Mouse (Mus musculus) heart, postnatal 0 days (tissue): ENCODE data around the gene Hist1h2bn. TPM values are rescaled to one million over a fixed set of nuclear protein-coding genes. Genes with fewer than 3 reads are reported as not detected.
"Not testable (repeated sequence)": the region's sequence is repeated elsewhere in the genome, so short reads cannot be mapped to it uniquely, and the experiment has no call there.

Source experiments
- ATAC-seq: fragments of 200-750 bp; cut with Nextera tagmentation; 2 replicates; pipeline ENCODE4 v1.8.0; 2017; ENCODE audit warnings: low read depth, moderate number of reproducible peaks, moderate library complexity; ENCODE audit not compliant: insufficient read depth
- DNase-seq: peaks from one replicate; pipeline ENCODE4 v3.0.0-alpha.2; 2016; ENCODE audit warnings: low spot score
- H3K27ac ChIP-seq: fragments of 300-500 bp; sonication (generic); 2 replicates; pipeline ENCODE4 v1.5.1; 2014; ENCODE audit warnings: low read depth, mild to moderate bottlenecking
- H3K27me3 ChIP-seq: fragments of 300-500 bp; sonication (generic); 2 replicates; pipeline ENCODE4 v1.6.1; 2014; ENCODE audit warnings: low read length, mixed read lengths; ENCODE audit not compliant: control insufficient read depth, insufficient read depth
- H3K36me3 ChIP-seq: fragments of 300-500 bp; sonication (generic); replicated peaks from 2 replicates; pipeline ENCODE4 v1.6.1; 2014; ENCODE audit warnings: low read length, mixed read lengths; ENCODE audit not compliant: control insufficient read depth, insufficient read depth
- H3K4me1 ChIP-seq: fragments of 300-500 bp; sonication (generic); 2 replicates; pipeline ENCODE4 v1.6.1; 2014; ENCODE audit warnings: antibody characterized with exemption; ENCODE audit not compliant: control insufficient read depth, insufficient read depth
- H3K4me2 ChIP-seq: fragments of 300-500 bp; sonication (generic); 2 replicates; pipeline ENCODE4 v1.6.1; 2014; ENCODE audit warnings: low read depth, mild to moderate bottlenecking, low read length, moderate library complexity
- H3K4me3 ChIP-seq: fragments of 300-500 bp; sonication (generic); 2 replicates; pipeline ENCODE4 v1.5.1; 2014; ENCODE audit warnings: low read depth, low read length
- H3K9ac ChIP-seq: fragments of 300-500 bp; sonication (generic); replicated peaks from 2 replicates; pipeline ENCODE4 v1.6.1; 2014; ENCODE audit warnings: low read depth, low read length, mixed read lengths
- H3K9me3 ChIP-seq: fragments of 300-500 bp; sonication (generic); replicated peaks from 2 replicates; pipeline ENCODE4 v1.6.1; 2016; ENCODE audit warnings: low read length; ENCODE audit not compliant: control insufficient read depth
- CTCF ChIP-seq: IDR thresholded peaks from 2 replicates; pipeline ENCODE4 v1.5.1; 2016; ENCODE audit warnings: antibody characterized with exemption, control low read depth, low read depth
- EP300 ChIP-seq: IDR thresholded peaks from 2 replicates; pipeline ENCODE4 v1.6.1; 2016; ENCODE audit warnings: antibody characterized with exemption, low read depth
- WGBS: fragments of 180-500 bp; shearing (Covaris S2); extraction: QIAGEN DNeasy Blood & Tissue Kit; methylation state at CpG from one replicate; pipeline ENCODE4 v1.1.7; 2014; 5-methylcytosine and 5-hydroxymethylcytosine counted together
- polyA plus RNA-seq: library from polyadenylated mRNA; unstranded; fragments of >200 nt; fragmentation: Nextera tagmentation; extraction: Ambion mirVana; gene quantifications from 2 replicates; pipeline ENCODE4 v1.2.1, GENCODE M21; 2015
- total RNA-seq: library from RNA; depleted of rRNA; stranded (reverse); fragments of >200 nt; gene quantifications from 2 replicates; pipeline ENCODE4 v1.2.3, GENCODE M21; 2014; ENCODE audit warnings: low replicate concordance

Gene Hist1h2bn
- total and polyA plus RNA-seq, 2 experiments from 2014 or later = 0.94 to 1,692 TPM

GRCm38 (mm10) chr13:21714725-21715124 lies 39.2 kb upstream of the Hist1h2bn start:
- Histone ChIP-seq H3K9me3 (no peaks in the 10 kb centered on the region), H3K36me3 (no peaks in the 10 kb centered on the region), H3K27me3 (no peaks in the 10 kb centered on the region), H3K4me1 (peaks cover 14% of the 10 kb centered on the region), H3K4me3 (peak overlapping the region; percentile 44), H3K9ac (no peak overlapping the region), H3K27ac (no peak overlapping the region), H3K4me2 (peak overlapping the region; percentile 73)
- TF ChIP-seq EP300 = no peak
- peak; percentile 83 for TF ChIP-seq CTCF
- ATAC-seq = no peak
- under 1% methylated on average over 7 of the region's 7 CpGs for WGBS
- peak; percentile 82 for DNase-seq

GRCm38 (mm10) chr13:21715131-21715863 lies 38.6 kb upstream of the Hist1h2bn start:
- Histone ChIP-seq H3K27ac (peak overlapping the region; percentile 89), H3K4me1 (peaks cover 14% of the 10 kb centered on the region), H3K36me3 (no peaks in the 10 kb centered on the region), H3K4me3 (peak overlapping the region; percentile 44), H3K9ac (no peak overlapping the region; the same call in 1 of the 2 replicates), H3K9me3 (no peaks in the 10 kb centered on the region), H3K4me2 (peak overlapping the region; percentile 73), H3K27me3 (no peaks in the 10 kb centered on the region)
- TF ChIP-seq CTCF (no peak), EP300 (no peak)
- DNase-seq (no peak), ATAC-seq (no peak)
- WGBS = 1% methylated on average over 22 of the region's 22 CpGs

GRCm38 (mm10) chr13:21715864-21716539 lies 37.9 kb upstream of the Hist1h2bn start, which contains the start of the genes Hist1h2bl and Hist1h2ai:
Gene Hist1h2bl, minus strand, starts transcription at chr13:21716143.
Gene Hist1h2ai, plus strand, starts transcription at chr13:21716422.
- Histone ChIP-seq H3K4me1 (peaks cover 17% of the 10 kb centered on the region), H3K4me3 (peak within 1 kb of the TSS; percentile 44), H3K4me2 (peak within 1 kb of the TSS; percentile 73), H3K27ac (peak within 1 kb of the TSS; percentile 89), H3K9ac (peak within 1 kb of the TSS; percentile 62)
- not testable (repeated sequence) for H3K27me3 ChIP-seq, H3K9me3 ChIP-seq, H3K36me3 ChIP-seq
- TF ChIP-seq EP300 = peak; percentile 54; the same call in 1 of the 2 replicates
- under 1% methylated on average over 29 of the region's 50 CpGs for WGBS
- DNase-seq (peak; percentile 95), ATAC-seq (peak; percentile 89)

- ATAC-seq = peak; percentile 33
- Histone ChIP-seq H3K9ac (peak overlapping the region; percentile 62), H3K4me2 (peak overlapping the region; percentile 73), H3K4me1 (peaks cover 12% of the 10 kb centered on the region), H3K27ac (peak overlapping the region; percentile 89), H3K4me3 (peak overlapping the region; percentile 44)
- H3K36me3 ChIP-seq, H3K27me3 ChIP-seq, DNase-seq, H3K9me3 ChIP-seq: not testable (repeated sequence)
- under 1% methylated on average over 10 of the region's 38 CpGs for WGBS
Observed at GRCm38 (mm10) chr13:21716540-21717391, 37.2 kb upstream of the Hist1h2bn start.

- 3% methylated on average over 25 of the region's 56 CpGs for WGBS
- H3K4me3 ChIP-seq = peak within 1 kb of the TSS; percentile 44
- peak within 1 kb of the TSS; percentile 62 for H3K9ac ChIP-seq
- not testable (repeated sequence) for H3K27me3 ChIP-seq, H3K36me3 ChIP-seq, H3K9me3 ChIP-seq
- H3K4me1 ChIP-seq = peaks cover 20% of the 10 kb centered on the region
- H3K4me2 ChIP-seq = peak within 1 kb of the TSS; percentile 73
- ATAC-seq = peak; percentile 22; the same call in 1 of the 2 replicates
- peak within 1 kb of the TSS; percentile 89 for H3K27ac ChIP-seq
- DNase-seq = peak; percentile 91
Observed at GRCm38 (mm10) chr13:21717397-21718357, 36.2 kb upstream of the Hist1h2bn start, which contains the start of gene Hist1h3h. Gene Hist1h3h, plus strand, starts transcription at chr13:21717659.
